Mouse (Mus musculus) olfactory bulb, adult 2 months (tissue): ENCODE measurements around the gene Dop1a. TPM values are rescaled to one million over a fixed set of nuclear protein-coding genes. Genes with fewer than 3 reads are reported as not detected.

Experiments
- H3K27ac ChIP-seq: fragments of 200-500 bp; 2 replicates; pipeline ENCODE4 v1.5.1; 2012; ENCODE audit warnings: low read depth, low read length; ENCODE audit not compliant: insufficient read depth
- H3K4me1 ChIP-seq: fragments of 200-500 bp; 2 replicates; pipeline ENCODE4 v1.6.1; 2012; ENCODE audit warnings: low read length; ENCODE audit not compliant: control insufficient read depth, insufficient read depth
- H3K4me3 ChIP-seq: fragments of 200-500 bp; 2 replicates; pipeline ENCODE4 v1.5.1; 2012; ENCODE audit warnings: mild to moderate bottlenecking, low read depth, low read length, moderate library complexity; ENCODE audit not compliant: insufficient read depth
- CTCF ChIP-seq: fragments of 200-500 bp; IDR thresholded peaks from 2 replicates; pipeline ENCODE4 v1.5.1; 2012; ENCODE audit warnings: low read depth, mild to moderate bottlenecking, low read length, moderate library complexity; ENCODE audit not compliant: insufficient read depth
- POLR2A ChIP-seq: fragments of 200-500 bp; IDR thresholded peaks from 2 replicates; pipeline ENCODE4 v1.6.1; 2012; ENCODE audit warnings: mild to moderate bottlenecking, low read depth, low read length, moderate library complexity; ENCODE audit not compliant: insufficient read depth
- WGBS: fragments of 180-500 bp; shearing (Covaris S2); methylation state at CpG from one replicate; pipeline ENCODE4 v1.1.7; 2018; 5-methylcytosine and 5-hydroxymethylcytosine counted together
- polyA plus RNA-seq: library from polyadenylated mRNA; stranded (reverse); fragments of >200 nt; gene quantifications from 2 replicates; pipeline ENCODE4 v1.2.4, GENCODE M21; 2012; ENCODE audit warnings: low replicate concordance; ENCODE audit not compliant: missing spikeins, insufficient read depth, insufficient read length

Gene Dop1a
- polyA plus RNA-seq, 1 experiment = not detected

GRCm38 (mm10) chr9:86570946-86571345, 104.0 kb downstream of the Dop1a start:
- Histone ChIP-seq H3K4me1 (peaks cover 8% of the 10 kb centered on the region), H3K27ac (no peak overlapping the region), H3K4me3 (peak overlapping the region; percentile 20; the same call in 1 of the 2 replicates)
- WGBS = 11% methylated on average over 8 of the region's 8 CpGs
- TF ChIP-seq CTCF (no peak), POLR2A (no peak)

- TF ChIP-seq POLR2A (peak; percentile 89), CTCF (no peak)
- under 1% methylated on average over 59 of the region's 59 CpGs for WGBS
- Histone ChIP-seq H3K4me1 (peaks cover 8% of the 10 kb centered on the region), H3K27ac (peak within 1 kb of the TSS; percentile 64; the same call in 1 of the 2 replicates), H3K4me3 (peak within 1 kb of the TSS; percentile 97)
These were observed 104.7 kb downstream of the Dop1a start, which contains the start of the genes Pgm3 and Rwdd2a for GRCm38 (mm10) chr9:86571540-86572135. Gene Pgm3, minus strand, starts transcription at chr9:86571842. Gene Rwdd2a, plus strand, starts transcription at chr9:86571991.

- WGBS = under 1% methylated on average over 25 of the region's 25 CpGs
- peaks cover 8% of the 10 kb centered on the region for H3K4me1 ChIP-seq
- TF ChIP-seq POLR2A (no peak), CTCF (no peak)
- peak overlapping the region; percentile 97 for H3K4me3 ChIP-seq
- H3K27ac ChIP-seq = peak overlapping the region; percentile 64; the same call in 1 of the 2 replicates
These were observed 105.2 kb downstream of the Dop1a start for GRCm38 (mm10) chr9:86572196-86572595.

- peaks cover 8% of the 10 kb centered on the region for H3K4me1 ChIP-seq
- 5% methylated on average over 13 of the region's 13 CpGs for WGBS
- no peak for TF ChIP-seq CTCF
- TF ChIP-seq POLR2A = no peak
- H3K4me3 ChIP-seq = peak overlapping the region; percentile 97
- H3K27ac ChIP-seq = no peak overlapping the region
These were observed 105.8 kb downstream of the Dop1a start for GRCm38 (mm10) chr9:86572636-86573291.

- 92% methylated on average over 20 of the region's 20 CpGs for WGBS
- H3K27ac ChIP-seq = no peak overlapping the region
- H3K4me1 ChIP-seq = peaks cover 8% of the 10 kb centered on the region
- H3K4me3 ChIP-seq = no peak overlapping the region
- TF ChIP-seq CTCF (no peak), POLR2A (no peak)
These were observed 106.8 kb downstream of the Dop1a start for GRCm38 (mm10) chr9:86573616-86574303.

- Histone ChIP-seq H3K4me3 (no peak overlapping the region), H3K27ac (no peak overlapping the region), H3K4me1 (peaks cover 8% of the 10 kb centered on the region)
- 72% methylated on average over 6 of the region's 6 CpGs for WGBS
- TF ChIP-seq POLR2A (no peak), CTCF (no peak)
These were observed 108.2 kb downstream of the Dop1a start for GRCm38 (mm10) chr9:86575178-86575577.

GRCm38 (mm10) chr9:86579657-86580056, 112.7 kb downstream of the Dop1a start:
- TF ChIP-seq POLR2A (no peak), CTCF (no peak)
- no peak overlapping the region for H3K4me3 ChIP-seq
- H3K27ac ChIP-seq = no peak overlapping the region
- WGBS = 90% methylated on average over 10 of the region's 10 CpGs
- H3K4me1 ChIP-seq = no peaks in the 10 kb centered on the region

- no peaks in the 10 kb centered on the region for H3K4me1 ChIP-seq
- no peak overlapping the region for H3K27ac ChIP-seq
- TF ChIP-seq CTCF = peak; percentile 48; the same call in 1 of the 2 replicates
- no peak for TF ChIP-seq POLR2A
- 59% methylated on average over 3 of the region's 3 CpGs for WGBS
- H3K4me3 ChIP-seq = no peak overlapping the region
These were observed 116.8 kb downstream of the Dop1a start for GRCm38 (mm10) chr9:86583740-86584139.
